Mouse (Mus musculus): ENCODE measurements around the gene 5730480H06Rik. TPM values are rescaled to one million over a fixed set of nuclear protein-coding genes. Genes with fewer than 3 reads are reported as not detected.

5730480H06Rik gene
- total RNA-seq, 2 experiments from 2014 or later: 3.4 to 4.1 TPM

GRCm38 (mm10) chr5:48419741-48420140 lies 92.0 kb downstream of the 5730480H06Rik start:
- no peak for DNase-seq (ENCODE audit: low spot score)

GRCm38 (mm10) chr5:48421957-48422356 lies 94.2 kb downstream of the 5730480H06Rik start:
- no peak for DNase-seq (ENCODE audit: low spot score)

GRCm38 (mm10) chr5:48430459-48430858 lies 102.7 kb downstream of the 5730480H06Rik start:
- no peak for DNase-seq (ENCODE audit: low spot score)

- DNase-seq (ENCODE audit: low spot score): no peak
These were observed 121.1 kb downstream of the 5730480H06Rik start for GRCm38 (mm10) chr5:48448888-48449287.

GRCm38 (mm10) chr5:48460221-48460620 lies 132.5 kb downstream of the 5730480H06Rik start:
- DNase-seq (ENCODE audit: low spot score): no peak

Measured in gastrocnemius, adult 18-20 months (tissue).